Mouse (Mus musculus) cerebral cortex, adult 2 months (tissue): Measurements from ENCODE around the gene Styxl1.

Experiments
- WGBS: fragments of 180-500 bp; shearing (Covaris S2); methylation state at CpG from one replicate; pipeline ENCODE4 v1.1.7; 2018; 5-methylcytosine and 5-hydroxymethylcytosine counted together

The Styxl1 gene

DNA sequence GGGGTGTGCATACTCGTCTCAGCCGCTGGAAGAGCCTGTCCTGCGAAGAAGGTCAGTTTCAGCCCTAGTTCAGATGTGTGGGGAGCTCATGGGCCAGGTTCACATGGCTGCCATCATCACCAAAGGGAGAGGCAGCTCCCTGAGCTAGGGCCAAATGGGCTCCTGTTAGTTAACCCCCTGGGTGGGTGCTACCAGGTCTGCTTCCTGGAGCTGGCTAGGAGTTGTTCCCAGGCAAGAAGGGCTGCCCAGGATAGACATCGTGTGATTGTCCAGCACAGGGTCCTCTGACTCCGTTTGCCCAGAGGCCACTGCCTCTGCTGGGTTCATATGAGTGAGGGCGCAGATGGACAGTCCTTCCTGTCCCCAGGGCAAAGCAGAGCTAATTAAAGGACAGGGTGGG is 52.2 kb downstream of the Styxl1 start:
- 54% methylated on average over 6 of the region's 6 CpGs for WGBS

DNA sequence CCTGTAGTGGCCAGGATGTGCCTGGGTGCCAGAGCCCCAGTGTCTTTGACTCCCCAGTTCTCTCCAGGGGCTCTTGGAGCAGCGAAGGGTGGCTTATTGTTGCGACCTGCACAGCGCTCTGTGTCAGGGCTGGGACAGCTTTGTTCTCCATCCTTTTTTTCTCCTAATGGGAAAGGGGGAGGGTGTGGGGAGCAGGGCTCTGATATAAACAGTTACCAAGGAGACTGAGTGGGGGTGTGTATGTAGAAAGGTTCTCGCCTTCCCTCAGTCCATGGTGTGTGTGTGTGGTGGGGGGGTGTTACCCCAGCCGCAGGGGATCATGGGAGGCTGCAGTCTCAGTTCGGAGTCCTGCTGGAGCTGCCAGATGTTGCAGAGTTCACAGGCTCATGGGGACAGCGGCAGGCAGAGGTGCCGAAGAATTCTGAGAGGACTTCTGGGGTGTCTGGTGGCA is 52.8 kb downstream of the Styxl1 start:
- WGBS = 17% methylated on average over 8 of the region's 8 CpGs

DNA sequence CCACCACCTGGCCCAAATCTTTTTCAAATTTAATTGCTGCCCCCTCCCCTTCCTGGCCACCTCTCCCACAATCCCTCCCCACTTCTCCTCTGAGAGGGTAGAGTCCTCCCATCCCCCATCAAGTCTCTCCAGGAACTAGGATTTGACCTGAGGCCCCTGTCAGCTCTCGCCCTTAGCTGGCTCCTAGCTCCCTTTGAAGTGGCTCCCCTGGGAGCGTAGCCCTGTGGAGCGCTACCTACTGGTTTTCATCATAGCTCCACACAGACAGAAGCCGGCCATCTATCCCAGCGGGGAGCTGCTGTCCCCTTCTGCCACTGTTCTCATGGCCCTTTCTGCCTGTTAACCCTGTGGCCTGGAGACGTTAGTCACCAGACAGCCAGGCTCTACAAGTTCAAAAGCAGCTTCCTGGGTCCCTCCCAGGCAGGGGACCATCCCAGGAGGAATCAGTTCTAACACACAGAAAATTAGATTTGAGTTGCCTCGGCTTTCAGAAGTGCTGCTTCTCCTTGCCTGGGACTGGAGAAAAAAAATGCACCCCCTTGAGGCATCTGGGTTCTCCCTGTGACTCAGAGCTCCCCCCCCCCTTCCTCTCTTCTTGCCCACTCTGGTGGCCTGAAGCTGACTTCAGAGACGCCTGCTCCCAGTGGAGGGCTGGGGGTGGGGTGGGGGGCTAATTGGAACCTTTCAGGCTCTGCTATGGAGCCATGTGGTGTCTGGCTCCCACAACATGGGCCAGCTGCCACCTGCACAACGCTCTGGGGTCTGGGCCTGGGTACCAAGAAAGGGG is 53.5 kb downstream of the Styxl1 start:
- 46% methylated on average over 9 of the region's 9 CpGs for WGBS

DNA sequence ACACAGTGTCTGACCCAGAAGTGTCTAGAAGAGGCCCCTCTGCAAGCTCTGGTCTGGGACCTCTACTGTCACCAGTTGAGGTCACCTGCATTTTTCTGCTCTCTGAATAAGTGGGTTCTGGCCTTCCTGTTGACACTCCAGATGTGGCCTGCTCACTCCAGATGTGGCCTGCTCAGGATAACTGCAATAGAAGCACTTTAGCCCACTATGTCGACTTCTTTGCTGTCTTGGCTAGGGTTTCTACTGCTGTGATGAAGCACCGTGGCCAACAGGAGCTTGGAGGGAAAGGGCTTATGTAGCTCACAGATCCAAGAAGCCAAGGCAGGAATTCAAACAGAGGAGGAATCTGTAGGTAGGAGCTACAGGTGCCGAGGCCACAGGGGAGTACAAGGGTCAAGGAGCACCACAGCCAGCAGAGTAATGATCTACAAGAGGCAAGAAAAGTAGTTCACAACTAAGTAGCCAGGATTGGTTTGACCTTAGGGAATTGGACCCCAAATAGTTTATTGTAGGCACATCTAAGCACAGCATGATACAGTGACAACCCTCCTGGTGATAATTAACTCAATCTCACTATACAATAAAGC is 54.9 kb downstream of the Styxl1 start:
- 71% methylated on average over 3 of the region's 3 CpGs for WGBS

DNA sequence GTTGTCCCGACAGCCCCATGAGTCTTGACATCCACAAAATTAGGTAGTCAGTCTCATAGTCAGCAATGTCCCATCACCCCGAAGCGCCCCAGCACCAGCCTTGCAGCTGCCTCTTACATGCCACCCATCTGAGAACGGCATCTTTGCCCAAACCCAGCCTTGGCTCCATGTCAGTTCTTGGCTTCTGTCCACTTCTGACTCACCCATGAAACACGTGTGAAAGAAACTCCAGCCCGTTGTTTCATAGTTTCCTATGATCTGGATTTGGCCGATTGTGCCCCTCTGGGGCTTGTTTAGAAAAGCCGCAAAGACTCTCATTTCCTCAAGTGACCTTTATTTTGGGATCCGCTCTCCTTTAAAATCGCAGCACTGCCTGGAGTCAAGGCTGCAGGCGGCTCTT is 56.1 kb downstream of the Styxl1 start:
- 24% methylated on average over 11 of the region's 11 CpGs for WGBS

DNA sequence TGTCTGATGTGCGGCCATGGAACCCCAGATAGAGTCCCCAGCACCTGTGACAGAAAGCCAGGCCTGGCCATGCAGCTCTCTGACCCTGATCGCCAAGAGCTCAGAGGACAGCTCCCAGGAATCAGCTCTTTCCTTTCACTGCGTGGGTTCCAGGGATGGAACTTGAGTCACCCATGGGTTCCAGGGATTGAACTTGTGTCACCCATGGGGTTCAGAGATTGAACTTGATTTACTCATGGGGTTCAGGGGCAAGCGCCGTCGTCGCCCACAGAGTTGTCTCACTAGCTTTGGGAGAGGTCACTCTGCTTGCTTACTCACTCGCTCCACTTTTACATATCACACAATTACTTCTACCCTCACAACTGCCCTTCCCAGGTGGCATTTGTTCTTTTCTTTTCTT is 57.1 kb downstream of the Styxl1 start:
- 97% methylated on average over 8 of the region's 8 CpGs for WGBS

DNA sequence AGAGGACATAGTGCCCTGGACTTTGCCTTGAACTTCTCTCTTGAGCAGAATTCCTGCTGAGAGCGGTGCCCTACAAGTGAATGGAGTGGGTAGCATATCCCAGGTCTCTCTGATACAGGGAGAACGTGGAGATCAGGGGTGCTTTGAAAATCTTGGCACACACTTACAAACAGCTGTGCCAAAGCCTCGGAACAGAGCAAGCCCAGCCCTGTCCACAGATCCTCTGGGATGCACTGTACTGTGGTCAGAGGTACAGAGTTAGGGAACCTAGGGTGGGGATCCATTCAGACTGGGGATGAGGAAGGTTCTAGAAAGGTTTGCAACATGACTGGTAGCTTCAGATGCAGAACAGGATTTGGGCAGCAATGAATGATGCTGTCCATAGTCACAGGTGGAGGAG is 58.1 kb downstream of the Styxl1 start:
- WGBS = 46% methylated on average over 3 of the region's 3 CpGs

DNA sequence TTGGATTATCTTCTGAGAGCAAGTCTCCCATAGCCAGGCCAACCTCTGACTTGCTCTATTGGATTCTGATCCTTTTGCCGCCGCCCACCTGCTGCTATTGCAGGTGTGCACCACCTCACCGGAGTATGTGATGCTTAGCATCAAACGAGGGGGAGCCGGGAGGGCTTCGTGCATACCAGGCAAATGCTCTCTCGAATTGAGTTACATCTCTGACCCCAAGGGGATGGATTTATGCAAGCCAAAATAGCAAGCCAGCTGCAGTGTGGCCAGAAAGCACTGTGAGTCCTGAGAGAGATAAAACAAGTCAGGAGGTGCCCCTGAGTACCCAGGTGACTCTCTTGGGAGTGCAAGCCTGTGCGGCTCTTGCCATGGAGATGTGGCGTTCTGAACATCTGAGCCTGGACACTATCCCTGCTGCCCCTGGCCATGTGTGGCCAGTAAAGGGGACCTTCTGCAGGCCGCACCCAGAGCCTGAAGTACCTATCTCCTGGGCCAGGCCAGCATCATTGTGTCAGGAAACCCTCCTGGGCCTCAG is 58.5 kb downstream of the Styxl1 start:
- 86% methylated on average over 10 of the region's 10 CpGs for whole genome bisulfite sequencing

DNA sequence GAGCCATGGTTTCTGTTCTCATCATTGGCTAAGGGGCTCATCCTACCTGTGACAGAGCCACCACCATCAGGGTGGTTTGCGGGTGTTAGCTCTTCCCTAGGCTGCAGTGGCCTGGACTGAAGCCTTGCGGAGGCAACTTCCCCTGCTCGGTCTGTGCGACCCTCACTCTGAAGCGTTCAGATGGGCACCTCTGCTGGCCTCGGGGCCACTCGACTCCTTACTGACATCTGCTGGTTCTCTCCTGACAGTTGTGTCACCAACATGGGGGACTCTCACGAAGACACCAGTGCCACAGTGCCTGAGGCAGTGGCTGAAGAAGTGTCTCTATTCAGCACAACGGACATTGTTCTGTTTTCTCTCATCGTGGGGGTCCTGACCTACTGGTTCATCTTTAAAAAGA is 62.6 kb downstream of the Styxl1 start:
- WGBS = 61% methylated on average over 10 of the region's 10 CpGs

DNA sequence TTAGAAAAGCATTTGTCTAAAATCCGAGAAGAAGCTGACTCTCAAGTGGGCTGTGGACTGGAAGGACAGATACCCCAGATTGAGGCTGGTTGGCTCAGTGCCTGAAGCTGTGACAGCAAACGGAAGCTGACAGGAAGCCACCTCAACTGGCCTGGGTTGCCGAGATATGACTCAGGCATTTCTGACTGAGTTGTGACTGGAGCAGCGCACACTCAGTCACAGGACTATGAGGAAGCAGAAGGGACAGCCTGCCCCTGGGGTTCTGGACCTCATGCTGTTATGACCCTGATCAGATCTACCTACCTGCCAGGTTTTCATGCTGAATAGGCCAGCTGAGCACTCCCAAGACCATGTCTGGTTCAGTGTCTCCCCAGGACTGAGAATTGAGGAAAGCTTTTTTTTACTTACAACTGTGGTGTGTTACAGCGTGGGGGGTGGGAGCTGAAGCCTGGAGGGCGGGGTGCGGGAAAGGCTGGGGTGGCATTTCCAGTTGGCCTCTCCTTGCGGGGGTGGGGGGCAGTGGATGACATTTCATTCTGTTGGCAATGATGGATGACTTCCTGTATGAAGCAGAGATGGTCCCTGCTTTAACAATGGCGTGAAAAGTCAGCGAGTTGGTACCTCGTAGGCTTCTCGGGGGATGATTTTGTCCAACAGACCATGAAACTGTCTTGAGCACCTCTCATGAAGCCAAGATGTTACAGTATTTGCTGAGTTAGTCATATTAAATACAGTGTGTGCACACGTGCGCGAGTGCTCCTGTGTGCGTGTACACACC is 64.6 kb downstream of the Styxl1 start:
- 68% methylated on average over 16 of the region's 16 CpGs for WGBS

DNA sequence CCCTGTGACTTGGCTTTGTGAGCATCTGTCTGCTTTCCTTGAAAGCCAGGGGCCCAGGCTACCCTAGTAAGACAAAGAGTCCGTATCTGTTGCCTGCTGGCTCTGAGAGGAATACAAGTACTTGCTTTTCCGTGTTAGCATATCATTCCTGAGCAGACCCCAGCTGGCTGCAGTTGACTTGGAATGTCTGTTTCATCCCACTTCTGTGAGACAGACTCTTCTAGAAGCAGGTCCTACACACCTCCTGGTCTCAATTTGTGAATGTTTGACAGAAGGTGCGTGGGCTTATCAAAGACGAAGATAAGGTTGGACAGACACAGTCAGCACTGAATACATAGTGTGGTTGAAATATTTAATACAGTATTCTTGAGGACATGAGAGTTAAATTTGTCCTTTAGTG is 65.4 kb downstream of the Styxl1 start:
- WGBS = 52% methylated on average over 4 of the region's 4 CpGs

DNA sequence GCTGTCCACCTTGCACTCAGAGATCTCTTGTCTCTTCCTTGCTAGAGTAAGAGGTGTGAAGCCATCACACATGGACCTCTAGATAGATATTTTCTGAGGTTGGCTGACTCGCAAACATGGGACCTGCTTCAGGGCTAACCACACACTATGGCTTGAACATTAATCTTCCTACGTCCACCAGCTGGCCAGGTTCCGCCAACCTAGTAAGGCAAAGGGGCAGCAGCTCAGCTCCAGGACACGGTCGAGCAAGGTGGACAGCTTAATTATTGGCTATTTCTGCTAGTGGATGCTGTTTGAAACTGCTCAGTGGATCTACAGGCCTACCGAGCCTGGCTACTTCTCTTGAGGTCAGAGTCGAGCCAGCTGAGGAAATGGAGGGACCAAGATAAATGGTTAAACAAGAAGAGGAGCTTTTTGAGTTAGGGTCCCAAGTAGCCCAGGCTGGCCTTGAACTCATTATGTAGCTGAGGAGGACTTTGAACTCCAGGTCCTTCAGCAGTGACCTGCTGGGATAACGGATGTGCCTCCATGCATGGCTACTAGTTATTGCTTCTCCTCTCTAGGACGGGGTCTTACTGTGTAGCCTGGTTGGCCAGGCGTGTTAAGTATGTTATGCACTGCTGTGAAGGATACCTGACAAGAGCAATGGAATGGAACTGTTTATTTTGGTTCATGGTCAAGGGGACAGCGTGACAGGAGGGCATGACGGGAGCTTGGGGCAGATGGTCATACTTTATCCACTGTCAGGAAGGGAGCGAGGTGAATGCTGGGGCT is 66.4 kb downstream of the Styxl1 start:
- 94% methylated on average over 13 of the region's 13 CpGs for WGBS

DNA sequence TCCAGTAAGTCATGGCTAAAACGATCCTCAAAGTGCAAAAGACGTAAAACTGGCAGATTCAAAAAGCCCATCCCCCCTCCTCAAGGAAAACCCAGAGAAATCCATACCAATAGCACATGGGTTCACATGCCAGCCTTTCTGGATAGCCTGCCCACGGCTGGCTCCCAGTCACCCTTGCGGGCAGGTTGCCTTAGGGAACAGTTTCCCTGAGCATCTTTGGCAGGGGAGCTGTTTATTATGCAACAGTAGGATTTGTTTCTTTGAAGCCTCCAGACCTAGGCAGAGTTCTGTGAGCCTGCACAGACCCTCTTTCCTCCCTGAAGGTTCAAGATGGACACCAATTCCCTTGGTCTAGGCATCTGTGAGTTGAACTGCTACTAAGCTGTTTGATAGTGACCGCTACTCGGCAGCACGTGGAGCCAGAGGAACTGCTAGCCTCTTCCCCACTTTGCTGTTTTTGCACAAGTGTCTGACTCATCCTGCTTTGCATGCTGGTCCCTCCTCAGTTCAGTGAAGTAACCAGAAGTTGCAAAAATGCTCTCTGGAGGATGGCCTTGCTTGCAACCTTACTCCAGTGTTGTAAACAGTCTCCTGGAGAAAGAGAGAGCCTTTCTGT is 67.5 kb downstream of the Styxl1 start:
- 33% methylated on average over 7 of the region's 7 CpGs for WGBS

DNA sequence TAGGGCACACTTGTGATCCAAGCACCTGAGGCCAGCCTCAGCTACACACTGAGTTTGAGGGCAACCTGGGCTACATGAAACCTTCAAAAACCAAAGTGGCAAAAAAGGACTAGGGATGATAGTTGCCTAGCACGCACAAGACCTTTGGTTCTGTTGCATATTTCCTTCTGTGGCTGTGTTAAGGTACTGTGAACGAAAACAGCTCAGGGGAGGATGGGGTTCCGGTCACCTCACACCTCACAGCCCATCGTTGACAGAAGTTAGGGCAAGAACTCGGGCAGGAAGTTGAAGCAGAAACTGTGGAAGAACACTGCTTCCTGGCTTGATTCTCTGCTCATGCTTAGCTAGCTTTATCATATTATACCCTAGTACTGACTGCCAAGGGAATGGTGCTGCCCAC is 68.5 kb downstream of the Styxl1 start:
- WGBS = 96% methylated on average over 5 of the region's 5 CpGs

DNA sequence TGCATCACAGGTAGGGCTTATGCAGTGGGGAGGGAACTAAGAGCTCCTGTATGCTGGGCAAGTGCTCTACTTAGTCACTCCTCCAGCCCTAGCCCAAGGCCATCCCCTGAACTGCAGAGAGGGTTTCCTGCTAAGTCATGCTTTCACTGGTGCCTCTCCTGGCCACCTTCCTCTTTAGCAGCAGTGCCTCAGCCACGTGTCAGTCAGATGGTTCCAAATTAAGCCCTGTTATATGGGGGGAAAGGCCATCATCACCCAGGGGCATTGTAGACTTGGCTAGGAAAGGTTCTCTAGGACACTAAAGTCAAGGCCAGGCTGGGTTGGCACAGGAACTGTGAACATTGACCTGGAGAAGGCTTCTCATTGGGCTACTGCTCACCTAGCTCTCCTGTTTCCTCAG is 70.3 kb downstream of the Styxl1 start:
- WGBS = 52% methylated on average over 1 of the region's 1 CpGs

DNA sequence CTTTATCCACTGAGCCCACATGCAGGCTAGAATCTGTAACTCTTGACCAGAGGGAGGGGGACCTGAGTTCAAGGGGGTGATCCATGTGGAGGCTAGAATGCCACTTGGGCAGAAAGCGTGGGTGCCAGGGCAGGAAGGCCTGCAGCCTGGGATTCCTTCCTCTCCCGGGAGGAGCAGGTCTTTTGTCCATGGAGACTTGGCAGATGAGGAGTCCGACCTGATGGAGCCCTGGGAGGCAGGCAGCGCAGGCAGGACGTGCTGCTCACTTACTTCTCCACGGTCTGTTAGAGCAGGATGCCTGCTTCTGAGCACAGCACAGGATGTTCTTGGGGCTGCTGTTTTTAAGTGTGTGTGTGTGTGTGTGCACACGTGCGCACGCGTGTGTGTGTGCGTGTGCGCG is 71.1 kb downstream of the Styxl1 start:
- 91% methylated on average over 13 of the region's 13 CpGs for WGBS

DNA sequence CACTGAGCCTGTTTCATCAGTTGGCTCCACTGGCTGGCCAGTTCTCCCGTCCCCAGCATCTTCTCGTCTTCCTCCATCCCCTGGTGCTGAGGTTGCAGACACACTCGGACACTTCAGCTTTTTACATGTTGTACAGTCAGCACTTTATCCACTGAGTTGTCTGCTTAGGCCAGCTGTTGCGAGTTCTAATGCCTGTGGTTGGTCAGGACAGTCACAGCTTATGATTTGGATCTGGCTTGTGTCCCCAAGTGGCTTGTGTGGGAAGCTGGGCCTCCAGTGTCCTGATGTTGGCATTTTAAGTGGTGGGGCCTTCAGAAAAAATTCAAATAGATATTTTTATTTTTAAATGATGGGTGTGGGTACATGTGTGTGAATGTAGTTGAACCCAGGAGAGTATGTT is 72.8 kb downstream of the Styxl1 start:
- 86% methylated on average over 4 of the region's 4 CpGs for WGBS

DNA sequence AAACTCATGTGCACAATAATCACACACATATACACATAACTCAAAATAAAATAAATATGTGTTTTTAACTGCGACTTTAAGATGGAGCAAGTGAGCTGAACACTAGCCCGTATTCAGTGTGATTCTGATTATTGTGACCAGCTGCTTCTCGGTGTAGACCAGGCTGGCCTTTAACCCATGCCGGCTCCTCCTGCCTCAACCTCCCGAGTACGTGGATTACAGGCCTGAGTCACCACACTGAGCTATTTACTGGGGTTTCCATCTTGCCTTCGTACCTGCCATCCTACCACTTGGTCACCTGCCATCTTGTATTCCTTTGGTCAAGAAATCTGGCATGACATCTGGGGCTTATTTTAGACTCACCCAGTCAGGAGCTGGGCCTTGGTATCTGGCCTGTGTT is 74.8 kb downstream of the Styxl1 start:
- WGBS = 91% methylated on average over 7 of the region's 7 CpGs

DNA sequence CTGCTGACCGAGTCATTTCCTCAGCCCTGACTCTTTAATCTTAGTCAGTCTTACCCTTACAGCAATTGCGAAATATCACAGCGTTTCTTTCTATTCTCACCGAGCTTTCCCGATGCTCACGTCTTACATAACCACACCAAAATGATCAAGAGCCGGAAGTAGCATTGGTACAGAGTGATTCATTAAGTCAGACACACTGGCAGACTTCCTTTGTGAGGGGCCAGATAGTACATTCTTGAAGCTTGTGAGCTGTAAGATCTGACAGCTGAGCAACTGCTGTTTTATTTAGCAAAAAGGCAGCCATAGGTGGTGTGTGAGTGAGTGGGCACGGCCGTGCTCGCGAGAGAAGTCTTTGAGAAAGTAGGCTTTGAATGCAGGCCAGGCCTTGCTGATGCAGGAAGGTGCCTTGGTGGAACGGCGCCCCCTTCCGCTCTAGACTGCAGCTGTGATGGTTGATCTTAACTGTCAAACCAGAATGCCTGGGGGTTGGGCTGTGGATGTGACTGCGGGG is 75.4 kb downstream of the Styxl1 start:
- WGBS = 33% methylated on average over 15 of the region's 15 CpGs

DNA sequence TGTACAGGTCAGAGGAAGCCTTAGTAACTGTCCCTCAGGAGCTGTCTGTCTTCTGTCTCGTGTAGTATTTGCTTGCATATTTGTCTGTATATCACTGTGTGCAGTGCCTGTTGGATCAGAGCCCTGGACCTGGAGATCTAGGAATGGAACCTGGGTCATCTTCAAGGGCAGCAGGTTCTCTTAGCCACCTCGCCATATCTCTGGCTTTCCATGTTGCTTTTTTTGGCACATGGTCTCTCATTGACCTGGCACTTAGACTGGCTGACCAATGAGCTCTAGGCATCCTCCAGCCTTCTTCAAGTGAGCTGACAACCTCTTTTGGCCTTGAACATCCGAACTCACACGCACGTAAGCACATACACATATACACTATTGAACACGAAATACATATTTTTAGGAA is 76.0 kb downstream of the Styxl1 start:
- 60% methylated on average over 6 of the region's 6 CpGs for WGBS

DNA sequence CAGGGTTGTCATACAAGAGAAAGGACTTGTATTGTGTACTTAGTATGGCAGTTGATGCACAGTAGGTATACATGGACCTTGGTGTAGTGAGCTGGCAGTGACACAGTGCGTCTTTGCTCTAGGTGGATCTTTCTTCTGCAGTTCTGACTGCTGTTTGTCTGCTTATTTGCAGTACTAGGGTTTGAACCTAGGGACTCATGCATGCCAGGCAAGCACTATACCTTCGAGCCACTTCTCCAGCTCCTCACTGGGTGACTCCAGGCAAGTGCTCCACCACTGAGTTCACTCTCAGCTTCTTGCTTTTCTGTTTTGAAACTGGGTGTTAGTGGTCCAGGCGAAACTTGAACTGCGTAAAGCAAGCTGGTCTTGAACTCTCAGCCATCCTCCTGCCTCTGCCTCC is 76.6 kb downstream of the Styxl1 start:
- WGBS = 97% methylated on average over 4 of the region's 4 CpGs
